ENCODE assay signal across 18 mouse cellular contexts in genomic region chr1:134084128-134084527, GRCm38 (mm10). TPM values are rescaled to one million over a fixed set of nuclear protein-coding genes. Genes with fewer than 3 reads are reported as not detected.
DNase-seq lines count a peak whose midpoint lies in the region; ATAC-seq lines count a peak whose summit lies in the region.
"Had no signal": no experiment of that assay in that cellular context is flagged by ENCODE, and none has a peak within 500 bp of the region (broad histone marks: within the 10 kb centered on the region; RNA-seq: fewer than 3 reads in every experiment).

No protein-coding gene starts in this region.

- ATAC-seq in heart, embryonic 14.5 days (ENCODE audit: insufficient number of reproducible peaks, insufficient read depth, low FRiP score, low read depth) = no peak
- ATAC-seq: forebrain, embryonic 16.5 days had no signal

- no peak overlapping the region for H3K4me3 ChIP-seq in heart, embryonic 14.5 days (ENCODE audit: control insufficient read depth in 1 of 2, insufficient read depth in 1 of 2, low read depth in 1 of 2, low read length in 2 of 2)
- H3K4me3 ChIP-seq: erythroblast, embryonic 14.5 days; hindbrain, embryonic 10.5 days; stomach, embryonic 15.5 days had no signal

- peak; percentile 63 for DNase-seq in cerebellum, adult 9-10 months
- DNase-seq in cerebellum, adult 11 months = no peak
- DNase-seq in heart, postnatal 10 days = no peak
- DNase-seq in Muller cell, postnatal 12 days (ENCODE audit: inconsistent ontology term) = peak; percentile 46
- DNase-seq in cerebellum, postnatal 25 days = peak; percentile 59 to 72
- no peak for DNase-seq in right cerebral cortex, postnatal 14 days
- DNase-seq in urinary bladder, postnatal 25 days (ENCODE audit: low spot score) = no peak
- DNase-seq: adrenal gland, adult 2 months; B cell, adult 2 months had no signal

- H3K9me3 ChIP-seq in heart, embryonic 14.5 days (ENCODE audit: control insufficient read depth, low read length) = no peaks in the 10 kb centered on the region
- H3K9me3 ChIP-seq: hindbrain, embryonic 10.5 days; stomach, embryonic 15.5 days had no signal

- H3K27me3 ChIP-seq in heart, embryonic 14.5 days (ENCODE audit: control insufficient read depth, insufficient read depth, low read length) = no peaks in the 10 kb centered on the region
- H3K27me3 ChIP-seq: stomach, embryonic 15.5 days had no signal

- intact Hi-C loops in heart, postnatal 10 days (cut with DNase I) = no loop called here

- no peaks in the 10 kb centered on the region for H3K36me3 ChIP-seq in heart, embryonic 14.5 days (ENCODE audit: control insufficient read depth, insufficient read depth, low read length)
- H3K36me3 ChIP-seq: hindbrain, embryonic 10.5 days; stomach, embryonic 15.5 days had no signal

- H3K9ac ChIP-seq in heart, embryonic 14.5 days (ENCODE audit: low read length) = peak overlapping the region; percentile 60; the same call in 1 of the 2 replicates
- H3K9ac ChIP-seq: stomach, embryonic 15.5 days had no signal

- H3K4me1 ChIP-seq in heart, embryonic 14.5 days (ENCODE audit: control insufficient read depth in 2 of 2, insufficient read depth in 2 of 2, low read length in 2 of 2) = peaks cover 44 to 55% of the 10 kb centered on the region in 2 experiments

- H3K4me2 ChIP-seq in heart, embryonic 14.5 days (ENCODE audit: low read length) = no peak overlapping the region
- H3K4me2 ChIP-seq: midbrain, embryonic 11.5 days; stomach, embryonic 15.5 days had no signal

- H3K27ac ChIP-seq in heart, embryonic 14.5 days (replicated peaks in 1 of 2; ENCODE audit: control insufficient read depth in 1 of 2, insufficient read depth in 1 of 2, low read depth in 2 of 2, low read length in 2 of 2) = peak overlapping the region; percentile 93 to 98
- H3K27ac ChIP-seq: stomach, embryonic 15.5 days had no signal

- 81% methylated on average over 3 of the region's 3 CpGs for WGBS in heart, embryonic 14.5 days

RNA-seq across cellular contexts. Expression of gene Btg2, which starts 5.2 kb away (rescaled TPM):
- 34.7 and 36.9 TPM in 2 replicates for polyA plus RNA-seq in heart, embryonic 14.5 days (2014; fragmentation: Nextera tagmentation; extraction: Ambion mirVana)
- total RNA-seq in heart, postnatal 10 days (2021) = 10 to 100 TPM; 30.3 to 32.9 TPM

RNA-seq across cellular contexts. Expression of gene Chit1, which starts 26.9 kb away (rescaled TPM):
- polyA plus RNA-seq in heart, embryonic 14.5 days (2014; fragmentation: Nextera tagmentation; extraction: Ambion mirVana) = 0.46 and 0.96 TPM in 2 replicates
- total RNA-seq in heart, postnatal 10 days (2021) = not detected
- total RNA-seq: adrenal gland, adult 2 months; gastrocnemius, adult 8-10 months had no signal
- polyA plus RNA-seq: erythroblast, embryonic 14.5 days; forebrain, embryonic 16.5 days; hindbrain, embryonic 10.5 days; large intestine, adult 2 months; midbrain, embryonic 11.5 days; small intestine, adult 2 months had no signal

RNA-seq across cellular contexts. Expression of gene Fmod, which starts 47.1 kb away (rescaled TPM):
- 15.9 and 18.0 TPM in 2 replicates for polyA plus RNA-seq in heart, embryonic 14.5 days (2014; fragmentation: Nextera tagmentation; extraction: Ambion mirVana)
- total RNA-seq in heart, postnatal 10 days (2021) = 10 to 100 TPM; 18.1 to 25.8 TPM
- polyA plus RNA-seq: erythroblast, embryonic 14.5 days had no signal

Comparison
In these comparisons a context has a peak if more than half of its experiments do, and no peak if none do; other contexts are left out.
1. DNase-seq: peak in cerebellum, adult 9-10 months (single experiment), Muller cell, postnatal 12 days (single experiment) and cerebellum, postnatal 25 days (2 of 2); none in cerebellum, adult 11 months (single experiment), heart, postnatal 10 days (0 of 2), right cerebral cortex, postnatal 14 days (single experiment) and urinary bladder, postnatal 25 days (single experiment).